Mouse (Mus musculus): Measurements from ENCODE around the gene Cdcp2.

Cdcp2 gene

DNA sequence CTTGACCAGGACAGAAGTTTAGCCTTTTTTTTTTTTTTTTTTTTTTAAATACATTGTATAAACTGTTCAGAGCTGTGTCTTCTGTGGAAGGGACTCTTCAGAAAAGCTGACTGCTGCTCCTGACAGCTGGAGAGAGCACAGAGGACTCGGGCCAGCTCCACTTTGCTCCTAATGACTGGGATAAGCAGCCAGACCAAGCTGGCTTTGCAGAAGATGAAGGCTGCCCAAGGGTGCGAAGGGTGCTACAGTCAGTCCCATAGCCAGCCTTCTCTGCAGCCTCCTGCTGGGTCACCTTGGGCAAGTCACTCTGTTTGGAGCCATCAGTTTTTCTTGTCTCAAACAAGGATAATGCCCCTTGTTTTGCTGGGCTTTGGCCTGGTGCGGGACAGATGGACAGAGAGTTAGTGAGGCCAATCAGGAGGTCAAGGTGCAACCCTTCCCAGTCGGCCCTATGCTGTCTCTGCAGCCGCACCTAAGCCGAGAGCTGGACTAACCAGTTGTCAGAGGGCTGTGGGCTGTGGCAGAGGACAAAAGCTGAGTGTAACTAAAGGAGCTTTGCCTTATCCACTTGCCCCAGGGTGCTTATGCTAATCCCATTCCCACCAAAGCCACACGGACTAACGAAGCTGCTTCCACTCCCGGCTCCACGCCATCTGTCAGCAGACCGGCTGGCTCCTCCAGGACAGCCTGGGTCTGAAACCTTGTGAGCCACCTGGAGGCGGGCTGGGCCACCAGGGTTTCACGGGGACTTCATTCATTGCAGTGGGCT lies 31.4 kb downstream of the Cdcp2 start:
- in situ Hi-C loops (cut with MboI; ENCODE audit: unreplicated experiment in 2 of 2): no loop called here

DNA sequence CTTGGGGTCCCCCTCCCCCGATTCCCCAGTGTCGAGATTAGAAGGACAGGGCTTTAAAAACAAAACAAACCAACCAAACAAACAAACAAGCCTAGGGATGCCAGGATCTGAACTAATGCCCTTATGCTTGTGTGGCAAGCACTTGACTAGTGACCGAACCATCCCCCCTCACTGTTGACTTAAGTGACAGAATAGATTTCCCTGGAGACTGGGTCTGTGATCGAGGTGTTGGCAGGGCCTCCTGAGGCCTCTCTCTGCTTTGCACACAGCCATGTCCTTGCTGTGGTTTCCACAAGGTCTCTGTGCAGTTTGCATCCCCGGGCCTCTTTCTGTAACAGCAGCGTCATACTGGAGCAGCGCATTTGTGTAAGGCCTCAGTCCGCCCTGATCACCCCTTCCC lies 32.7 kb downstream of the Cdcp2 start:
- in situ Hi-C loops (cut with MboI; ENCODE audit: unreplicated experiment in 2 of 2): no loop called here

DNA sequence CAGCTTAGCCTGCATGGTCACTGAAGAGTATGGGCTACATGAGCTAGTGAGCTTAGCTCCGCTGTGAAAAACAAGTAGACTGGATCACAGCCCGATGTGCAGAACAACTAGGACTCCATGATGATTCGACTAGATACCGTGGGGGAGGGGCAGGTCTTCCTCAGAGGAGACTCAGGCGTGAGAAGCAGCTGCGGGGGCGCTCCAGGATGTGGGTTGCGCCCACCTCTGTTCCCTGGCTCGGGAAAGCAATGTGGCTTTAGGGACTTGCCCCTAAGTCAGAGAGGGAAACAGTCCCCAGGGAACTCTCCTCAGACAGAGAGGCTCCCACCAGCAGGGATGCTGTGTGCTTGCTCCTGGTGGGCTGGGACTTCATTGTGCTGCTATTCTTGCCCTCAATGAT lies 33.8 kb downstream of the Cdcp2 start:
- in situ Hi-C loops (cut with MboI; ENCODE audit: unreplicated experiment in 2 of 2): no loop called here

DNA sequence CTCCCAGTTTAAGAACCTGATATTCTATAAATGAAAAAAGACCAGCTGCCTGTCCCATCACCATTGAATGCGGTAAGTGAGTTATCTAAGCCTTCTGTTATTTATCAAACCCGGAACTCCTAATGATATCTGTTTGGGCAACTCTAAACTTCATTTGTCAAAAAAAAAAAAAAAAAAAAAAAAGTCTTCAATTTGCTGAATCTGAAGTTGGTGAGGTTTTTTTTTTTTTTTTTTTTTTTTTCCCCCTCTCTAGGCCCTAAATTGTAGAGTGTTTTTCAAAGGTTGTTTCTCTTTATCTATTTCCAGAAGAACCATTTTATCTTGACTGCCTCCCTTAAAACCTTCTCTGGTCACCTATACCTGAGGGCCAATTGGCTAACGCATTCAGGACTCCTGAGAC lies 38.2 kb downstream of the Cdcp2 start:
- in situ Hi-C loops (cut with MboI; ENCODE audit: unreplicated experiment in 2 of 2): no loop called here

DNA sequence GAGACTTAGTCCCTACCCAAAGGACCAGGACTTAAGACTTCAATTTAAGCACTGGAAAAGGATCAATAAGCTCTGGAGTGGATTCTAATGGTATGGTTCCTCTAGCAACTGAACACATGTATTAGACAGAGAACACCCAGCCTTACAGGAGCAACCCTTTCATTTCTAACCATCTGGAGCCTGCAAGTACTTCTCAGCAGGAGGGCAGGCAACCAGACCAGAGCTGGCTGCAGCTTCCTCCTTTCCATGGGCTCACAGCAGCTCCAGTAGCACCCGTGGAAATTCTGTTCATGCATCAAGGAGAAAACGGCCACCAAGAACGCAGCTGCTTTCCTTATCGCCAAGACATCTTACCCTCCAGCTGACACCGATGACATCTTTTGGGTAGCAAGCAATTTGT lies 39.0 kb downstream of the Cdcp2 start:
- in situ Hi-C loops (cut with MboI; ENCODE audit: unreplicated experiment in 2 of 2): no loop called here

DNA sequence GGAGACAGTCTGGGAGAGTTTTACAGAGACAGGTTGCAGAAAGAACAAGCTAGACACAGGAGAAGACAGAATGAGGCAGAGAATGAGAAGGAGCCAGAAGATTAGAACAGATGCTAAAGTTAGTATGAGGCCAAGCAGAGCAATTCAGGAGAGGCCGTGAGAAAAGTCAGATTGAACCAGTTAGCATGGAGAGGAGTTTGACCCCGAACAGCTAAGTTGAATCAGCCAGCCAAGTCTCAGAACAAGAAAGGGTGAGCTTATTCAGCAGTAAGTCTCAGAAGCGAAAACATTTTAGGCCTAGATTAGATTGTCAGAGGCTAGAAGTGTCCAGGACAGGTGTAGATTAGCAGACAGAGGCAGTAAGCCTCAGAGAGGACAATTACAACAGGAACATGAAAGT lies 39.8 kb downstream of the Cdcp2 start:
- in situ Hi-C loops (cut with MboI; ENCODE audit: unreplicated experiment in 2 of 2): no loop called here

DNA sequence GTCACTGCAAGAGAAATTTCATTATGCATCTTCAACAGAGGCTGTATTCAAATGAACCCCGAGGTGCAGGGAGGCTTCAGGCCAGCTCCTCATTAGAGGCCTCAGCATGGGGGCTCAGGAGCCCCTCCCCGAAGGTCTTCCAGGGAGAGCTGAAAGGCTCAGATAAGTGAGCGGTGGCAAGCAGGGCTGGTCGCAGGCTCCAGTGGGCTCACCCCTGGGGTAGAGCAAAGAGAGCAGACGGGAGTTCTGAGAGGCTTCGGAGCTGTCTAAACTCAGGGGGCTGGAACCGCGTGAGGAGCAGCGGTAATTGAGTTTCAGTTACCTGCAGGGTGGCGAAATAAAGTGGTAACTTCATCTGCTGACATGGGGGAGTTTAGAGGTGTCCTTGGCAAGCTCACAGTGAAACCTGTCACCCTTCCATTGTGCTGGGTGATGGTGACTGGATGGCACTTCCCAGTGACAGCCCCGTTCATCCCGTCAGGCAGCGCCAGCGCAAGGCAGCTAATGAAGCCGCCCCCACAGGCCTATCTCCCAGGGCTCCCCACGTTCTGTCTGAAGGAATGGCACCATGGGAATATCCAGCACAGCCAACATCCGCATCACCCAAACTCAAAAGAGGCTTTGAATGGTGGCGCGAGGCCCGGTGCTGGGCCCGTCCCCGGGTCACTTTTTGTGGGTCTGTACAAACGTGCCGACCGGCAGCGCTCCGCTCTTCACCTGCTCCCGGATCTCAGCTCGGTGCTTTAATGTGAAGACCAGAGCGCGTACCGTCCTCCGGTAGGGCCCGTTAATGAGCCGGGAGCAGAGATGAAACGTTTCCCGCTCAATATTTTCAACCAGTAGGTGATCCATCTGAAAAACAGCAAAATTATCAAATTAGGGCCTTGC lies 42.5 kb downstream of the Cdcp2 start:
- in situ Hi-C loops (cut with MboI; ENCODE audit: unreplicated experiment in 2 of 2): no loop called here

DNA sequence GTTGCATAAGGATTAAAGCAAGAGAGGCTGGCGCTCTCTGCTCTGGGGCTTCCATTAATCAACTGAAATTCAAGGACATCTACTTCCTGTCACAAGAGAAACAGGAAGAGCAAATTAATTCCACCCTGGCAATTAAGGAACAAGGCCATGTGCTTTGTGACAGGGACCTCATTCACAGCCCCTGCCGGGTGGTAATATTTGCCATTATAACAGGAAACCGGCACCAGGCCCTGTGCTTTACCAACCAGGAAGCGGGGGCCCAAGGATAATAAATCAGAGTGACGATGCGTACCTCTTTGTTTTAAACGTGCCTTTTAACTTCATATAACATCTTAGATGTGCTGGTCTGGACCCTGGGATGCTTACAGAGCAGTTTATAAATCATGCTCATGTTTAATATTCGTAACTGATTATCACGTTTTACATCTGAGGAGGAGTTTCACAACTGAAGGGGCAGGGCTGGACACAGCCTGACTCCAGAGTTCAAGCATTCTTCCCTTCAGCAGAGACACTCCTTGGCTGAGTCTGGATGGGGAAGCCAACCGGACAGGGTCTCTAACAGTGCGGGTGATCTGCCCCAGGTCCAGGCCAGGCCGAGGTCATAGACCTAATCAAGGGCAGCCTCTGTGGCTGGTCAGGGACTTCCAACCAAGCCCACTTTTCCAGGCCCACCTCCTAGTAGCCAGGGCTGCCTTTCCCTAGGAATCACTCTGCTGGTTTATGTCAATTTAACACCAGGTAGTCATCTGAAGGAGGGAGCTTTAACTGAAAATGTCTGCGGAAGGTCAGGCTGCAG lies 43.3 kb downstream of the Cdcp2 start:
- in situ Hi-C loops (cut with MboI; ENCODE audit: unreplicated experiment in 2 of 2): no loop called here

DNA sequence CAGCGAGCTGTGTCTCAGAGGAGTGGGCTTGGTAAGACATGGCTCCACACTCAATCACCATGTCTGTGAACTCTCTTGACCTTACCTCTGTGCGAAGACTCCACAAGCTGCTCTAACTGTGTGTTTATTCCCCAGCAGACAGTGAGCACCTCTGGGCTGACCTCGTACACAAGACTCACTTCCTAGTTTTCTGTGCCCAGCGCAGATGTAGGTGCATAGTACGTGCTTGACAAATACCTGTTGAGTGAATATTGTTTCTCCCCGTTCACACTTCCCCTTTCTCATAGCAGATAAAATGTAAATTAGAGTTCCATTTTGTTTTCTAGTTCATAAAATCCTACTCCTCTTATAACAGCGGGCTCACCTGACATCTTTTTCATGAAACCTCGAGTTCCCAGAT lies 46.8 kb downstream of the Cdcp2 start:
- in situ Hi-C loops (cut with MboI; ENCODE audit: unreplicated experiment in 2 of 2): no loop called here

DNA sequence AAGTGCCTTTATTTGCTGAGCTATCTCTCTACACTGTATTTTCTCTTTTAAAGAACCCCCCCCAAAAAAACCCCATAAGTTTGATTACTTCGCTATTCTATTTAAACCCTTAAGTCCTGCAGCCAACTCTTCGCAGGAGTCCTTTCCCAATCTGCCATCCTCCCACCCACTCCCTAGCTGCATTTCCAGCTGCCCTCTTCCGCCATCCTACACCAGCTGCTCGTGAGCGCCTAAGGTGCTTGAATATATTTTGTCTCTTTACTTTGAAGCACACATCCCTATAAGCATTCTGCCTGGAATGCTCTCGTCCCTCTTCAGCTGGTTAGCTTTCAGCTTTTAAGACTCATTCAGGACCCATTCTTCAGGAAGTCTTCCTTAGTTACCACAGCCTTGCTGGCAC lies 54.3 kb downstream of the Cdcp2 start:
- in situ Hi-C loops (cut with MboI; ENCODE audit: unreplicated experiment in 2 of 2): no loop called here

DNA sequence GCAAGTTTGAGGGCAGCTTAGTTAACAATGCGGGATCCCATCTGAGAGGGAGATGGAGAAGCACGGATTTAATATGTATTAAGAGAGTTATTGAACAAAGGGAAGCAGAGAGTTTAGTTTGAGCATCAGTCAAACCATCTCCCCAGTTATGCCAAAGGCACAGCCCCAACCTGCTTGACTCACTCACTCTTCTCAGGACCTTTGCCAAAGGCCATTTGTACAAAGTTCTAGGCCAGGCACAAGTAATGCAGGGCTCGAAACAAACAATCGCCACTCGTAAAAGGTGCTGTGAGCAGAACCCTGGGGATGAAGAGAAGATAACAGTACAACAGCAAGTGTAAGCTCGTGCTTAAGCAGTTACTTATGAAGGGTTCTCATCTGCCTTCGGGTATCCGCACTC lies 55.9 kb downstream of the Cdcp2 start:
- in situ Hi-C loops (cut with MboI; ENCODE audit: unreplicated experiment in 2 of 2): no loop called here

DNA sequence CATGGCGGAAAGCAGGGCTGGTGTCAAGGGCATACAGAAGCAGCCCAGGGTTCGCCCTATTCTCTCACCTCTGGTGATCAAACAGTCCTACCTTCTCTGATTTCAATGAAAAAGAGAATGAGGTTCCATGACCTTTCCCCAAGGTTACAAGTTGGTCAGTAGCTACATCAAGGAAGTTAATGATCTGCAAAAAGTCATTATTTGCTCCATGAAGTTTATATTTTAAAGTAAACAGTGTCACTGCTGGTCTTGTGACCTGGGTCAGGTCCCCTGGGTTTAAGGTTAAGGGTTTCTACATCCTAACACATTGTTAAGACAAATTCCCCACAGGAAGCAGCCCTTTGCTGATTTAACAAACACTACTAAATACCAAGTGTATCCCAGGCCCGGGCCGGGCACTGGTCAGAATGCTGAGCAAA lies 60.3 kb downstream of the Cdcp2 start:
- in situ Hi-C loops (cut with MboI; ENCODE audit: unreplicated experiment in 2 of 2): no loop called here

DNA sequence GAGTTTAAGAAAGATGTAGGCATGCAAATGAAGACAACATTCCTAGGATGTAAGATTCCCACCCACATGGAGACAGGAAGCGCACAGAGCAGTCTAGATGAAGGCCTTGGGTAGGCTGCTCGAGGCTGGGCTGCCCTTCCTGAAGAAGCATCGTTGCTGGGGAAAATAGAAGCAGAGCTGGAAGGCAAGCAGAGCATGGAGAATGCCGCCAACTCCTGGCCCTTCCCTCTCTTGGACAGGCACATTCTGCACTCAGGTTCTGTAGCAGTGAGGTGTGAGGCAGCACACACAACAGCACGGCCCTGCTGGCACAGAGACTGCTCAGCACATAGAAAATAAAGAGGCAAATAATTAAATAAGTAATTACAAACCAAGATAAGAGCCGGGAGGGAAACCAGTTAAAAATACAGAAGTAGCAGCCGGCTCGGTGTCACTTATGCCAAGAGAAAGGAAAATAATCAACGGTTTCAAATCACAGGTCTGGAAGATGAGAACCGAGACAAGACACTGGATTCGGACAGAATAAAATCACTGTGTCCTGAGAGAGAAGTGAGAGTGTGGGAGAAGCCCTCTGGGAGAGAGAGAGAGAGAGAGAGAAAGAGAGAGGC lies 62.6 kb downstream of the Cdcp2 start:
- in situ Hi-C loops (cut with MboI; ENCODE audit: unreplicated experiment in 2 of 2): no loop called here

DNA sequence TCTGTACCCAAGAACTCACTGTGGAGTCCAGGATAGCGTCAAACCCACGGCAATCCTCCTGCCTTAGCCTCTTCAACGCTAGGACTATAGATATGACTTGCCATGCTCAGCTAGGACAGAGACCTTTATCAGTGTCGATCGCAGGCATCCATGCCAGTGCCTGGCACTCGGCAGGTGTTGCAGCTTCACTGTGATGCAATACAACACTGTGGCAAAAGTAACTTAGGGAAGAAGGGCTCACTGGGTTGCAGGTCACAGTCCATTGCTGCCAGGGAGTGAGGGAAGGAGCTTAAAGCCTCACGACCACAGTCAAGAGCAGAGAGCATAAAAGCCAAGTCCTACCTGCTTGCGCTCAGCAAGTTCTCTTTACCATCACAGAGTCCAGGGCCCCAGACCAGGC lies 63.5 kb downstream of the Cdcp2 start:
- in situ Hi-C loops (cut with MboI; ENCODE audit: unreplicated experiment in 2 of 2): loop anchor here (5.0 to 10.0 kb wide), 5 partner anchors 245 to 525 kb away; partner anchors contain the start of gene Ssbp3 (in 1 of the 2)
